Mouse (Mus musculus) heart, postnatal 10 days (tissue): ENCODE measurements around the gene Rgs6. TPM values are rescaled to one million over a fixed set of nuclear protein-coding genes. Genes with fewer than 3 reads are reported as not detected.

Source experiments
- DNase-seq, 2 experiments: peaks; one replicate each; pipeline ENCODE4 v3.0.0; 2021
- intact Hi-C: fragments of 180-260 bp; cut with DNase I; formaldehyde crosslinking; loops from one replicate; pipeline ENCODE4 v1.15.1; 2025
- total RNA-seq, 2 experiments: library from RNA; stranded (reverse); gene quantifications; 2 replicates each; pipeline ENCODE4 v1.2.3; 2021

Gene Rgs6
- 10 to 100 TPM; 17.0 to 17.3 TPM for total RNA-seq

GRCm38 (mm10) chr12:82588017-82588416 lies at the start of gene Rgs6:
TSS of gene Rgs6 (plus strand) at chr12:82588292.
- intact Hi-C loops, result loop anchor here (10.0 kb wide), 1 partner anchor 357 kb away; no protein-coding TSS in a partner anchor
- no peak for DNase-seq

DNA sequence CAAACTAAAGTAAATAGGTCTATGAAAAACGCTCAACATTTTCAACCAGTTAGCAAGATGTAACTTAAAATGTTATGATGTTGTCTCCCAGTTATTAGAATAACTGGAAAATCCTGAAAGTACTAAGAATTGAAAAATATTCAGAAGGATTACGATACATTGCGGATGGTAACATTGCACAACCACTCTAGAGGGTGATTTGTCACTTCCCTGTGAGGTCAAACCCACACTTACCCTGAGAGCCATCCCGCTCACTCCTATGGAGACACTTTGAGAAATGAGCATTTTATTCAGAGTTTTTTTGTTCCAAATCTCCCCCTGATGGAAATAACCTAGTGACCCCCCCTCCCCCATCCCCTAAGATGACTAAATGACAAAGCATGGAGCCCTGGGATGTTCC lies 41.0 kb upstream of the Rgs6 start:
- intact Hi-C loops, result no loop called here
- no peak for DNase-seq

DNA sequence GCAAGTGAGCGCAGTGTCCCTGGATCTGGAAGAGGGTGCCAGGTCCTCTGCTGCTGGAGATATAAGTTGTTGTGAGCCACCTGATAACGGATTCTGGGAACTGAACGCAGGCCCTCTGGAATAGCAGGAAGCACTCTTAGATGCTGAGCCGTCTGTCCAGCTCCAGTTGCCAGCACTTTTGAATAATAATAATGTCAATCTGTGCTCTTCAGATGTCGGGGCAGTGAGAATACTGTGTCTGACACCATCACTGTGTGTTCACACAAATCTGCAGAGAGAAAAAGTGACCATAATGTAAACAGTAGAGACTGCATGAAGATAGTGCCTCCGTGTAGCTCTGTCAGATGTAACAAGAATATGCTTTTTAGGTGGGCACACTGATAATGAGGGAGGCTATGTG lies 38.9 kb upstream of the Rgs6 start:
- intact Hi-C loops, result no loop called here
- DNase-seq, result no peak

DNA sequence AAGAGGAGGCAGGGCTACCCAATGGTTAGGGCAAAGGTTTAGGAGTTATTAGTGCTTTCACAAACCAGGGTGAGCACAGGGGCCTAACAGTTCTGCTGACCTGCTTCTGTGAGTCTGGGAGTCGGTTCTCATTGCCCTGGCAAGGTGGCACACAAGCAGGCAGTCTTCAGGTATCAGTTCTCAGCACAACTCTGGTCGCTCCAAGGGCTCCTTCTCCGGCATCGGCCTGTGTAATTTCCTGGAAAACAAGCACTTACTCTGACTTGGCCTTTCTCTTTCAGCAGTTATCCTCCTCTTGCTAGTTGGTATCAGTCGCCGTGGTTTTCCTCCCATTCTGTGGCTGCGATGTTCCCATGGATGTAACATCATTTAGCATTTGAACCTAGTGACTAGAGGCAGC lies 38.0 kb upstream of the Rgs6 start:
- intact Hi-C loops, result no loop called here
- DNase-seq, result no peak

GRCm38 (mm10) chr12:82552376-82552775 lies 35.7 kb upstream of the Rgs6 start:
- intact Hi-C loops, result no loop called here
- DNase-seq, result no peak

- intact Hi-C loops, result no loop called here
- no peak for DNase-seq
Measured at GRCm38 (mm10) chr12:82562916-82563315, 25.2 kb upstream of the Rgs6 start.

DNA sequence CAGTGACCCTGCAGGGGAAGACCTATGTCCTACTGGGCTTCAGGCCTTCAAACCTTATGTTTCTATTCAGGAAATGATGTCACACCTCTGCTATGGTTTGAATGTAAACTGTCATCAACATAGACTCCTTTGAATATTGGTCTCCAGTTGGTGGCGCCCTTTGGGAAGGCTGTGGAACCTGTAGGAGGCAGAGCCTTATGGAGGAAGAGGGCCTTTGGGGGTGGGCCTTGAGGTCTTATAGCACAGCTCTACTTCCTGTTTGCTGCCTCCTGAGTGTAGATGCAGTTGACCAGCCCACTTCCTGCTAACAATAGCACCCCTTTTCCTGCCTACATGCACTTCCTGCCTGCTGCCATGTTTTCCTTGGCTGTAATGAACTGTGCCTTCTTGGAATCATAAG lies 19.7 kb upstream of the Rgs6 start:
- peak; percentile 3 to 10 for DNase-seq
- intact Hi-C loops, result no loop called here

GRCm38 (mm10) chr12:82572706-82573105 lies 15.4 kb upstream of the Rgs6 start:
- intact Hi-C loops, result no loop called here
- DNase-seq, result no peak

DNA sequence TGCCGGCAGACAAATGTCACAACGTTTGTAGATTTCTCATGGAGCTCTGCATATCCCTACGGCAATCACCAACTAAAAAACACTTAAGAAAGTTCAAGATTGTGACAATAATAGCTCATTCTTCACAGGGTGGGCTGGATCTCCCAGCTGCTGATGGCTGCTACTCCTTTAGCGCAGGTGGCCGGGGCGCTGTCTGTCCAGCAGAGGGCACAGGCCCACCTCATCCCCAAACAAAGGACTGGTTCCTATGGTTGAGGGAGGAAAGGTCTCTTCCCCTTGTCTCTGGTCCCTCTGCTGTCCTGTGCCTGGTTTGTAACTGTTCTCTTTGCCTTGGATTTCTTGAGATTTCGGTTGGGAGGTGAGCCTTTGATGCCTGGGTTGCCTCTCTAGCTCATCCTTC lies 1.5 kb upstream of the Rgs6 start:
- intact Hi-C loops, result loop anchor here (2.0 to 10.0 kb wide), 2 partner anchors 358 to 430 kb away; no protein-coding TSS in a partner anchor
- peak in 1 of 2 experiments; percentile 24 for DNase-seq

DNA sequence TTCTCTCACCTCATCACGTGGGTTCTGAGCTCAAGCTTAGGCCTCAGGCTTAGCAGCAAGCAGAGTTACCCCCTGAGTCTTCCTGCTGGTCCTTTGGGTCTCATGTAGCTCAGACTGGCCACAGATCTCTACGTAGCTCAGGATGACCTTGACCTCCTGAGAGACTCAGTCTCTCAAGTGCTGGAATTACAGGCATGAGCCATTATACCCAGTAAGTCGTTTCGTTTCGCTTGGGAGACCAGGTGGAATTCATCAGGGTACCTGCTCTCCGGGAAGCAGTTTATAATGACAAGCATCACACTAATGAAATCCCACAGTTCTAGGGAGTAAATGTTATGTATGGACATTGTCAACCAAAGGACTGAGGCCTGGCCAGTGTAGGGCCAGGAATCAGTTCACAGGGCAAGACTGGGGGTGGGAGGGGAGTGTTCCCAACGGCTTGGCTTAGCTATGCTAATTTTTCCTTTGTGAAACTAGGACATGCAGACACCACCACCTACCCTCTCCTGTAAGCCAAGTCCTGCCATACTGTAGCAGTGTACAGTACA lies 670 bp upstream of the Rgs6 start:
- intact Hi-C loops, result loop anchor here (2.0 to 10.0 kb wide), 2 partner anchors 357 to 429 kb away; no protein-coding TSS in a partner anchor
- no peak for DNase-seq

GRCm38 (mm10) chr12:82588846-82589630 lies 946 bp downstream of the Rgs6 start:
- DNase-seq, result no peak
- intact Hi-C loops, result loop anchor here (10.0 kb wide), 1 partner anchor 356 kb away; no protein-coding TSS in a partner anchor

DNA sequence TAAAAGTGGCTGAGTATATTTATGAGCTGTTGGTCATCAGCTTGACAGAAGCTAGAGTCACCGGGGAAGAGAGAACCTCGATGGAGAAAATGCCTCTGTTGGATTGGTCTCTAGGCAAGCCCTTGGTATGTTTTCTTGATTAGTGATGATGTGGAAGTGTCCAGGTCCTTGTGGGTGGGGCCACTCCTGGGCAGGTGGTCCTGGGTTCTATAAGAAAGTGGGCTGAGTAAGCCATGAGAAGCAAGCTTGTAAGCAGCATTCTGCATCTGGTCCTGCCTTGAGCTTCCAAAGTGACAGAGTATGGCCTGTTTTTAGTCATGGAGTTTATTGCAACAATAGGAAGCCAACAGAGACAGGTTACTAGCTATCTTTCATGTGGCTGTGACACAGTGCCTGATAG lies 10.9 kb downstream of the Rgs6 start:
- DNase-seq, result no peak
- intact Hi-C loops, result no loop called here

GRCm38 (mm10) chr12:82600406-82600805 lies 12.3 kb downstream of the Rgs6 start:
- intact Hi-C loops, result loop anchor here (5.0 kb wide), 1 partner anchor 177 kb away; no protein-coding TSS in a partner anchor

DNA sequence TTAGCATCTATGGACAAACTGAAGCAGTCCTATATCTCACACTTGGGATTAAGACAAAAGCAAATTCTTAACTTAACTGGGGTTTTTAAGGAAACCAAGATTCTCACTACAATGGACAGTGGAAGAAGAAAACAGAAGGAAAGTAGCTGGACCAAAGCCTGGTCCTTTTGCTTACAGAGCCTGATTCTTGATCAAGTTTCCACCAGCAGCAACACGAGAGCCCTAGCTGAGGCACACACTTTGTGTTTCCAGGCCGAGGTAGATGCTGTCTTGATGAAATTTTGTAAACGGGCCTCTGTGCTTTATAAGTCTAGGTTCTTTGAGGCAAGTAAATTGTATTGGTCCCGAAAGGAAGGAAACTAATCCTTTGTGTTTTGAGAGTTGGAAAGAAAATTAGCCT lies 14.7 kb downstream of the Rgs6 start:
- intact Hi-C loops, result loop anchor here (5.0 kb wide), 1 partner anchor 174 kb away; no protein-coding TSS in a partner anchor
- no peak for DNase-seq

More at GRCm38 (mm10) chr12:82600406-82600805, 12.3 kb downstream of the Rgs6 start:
- DNase-seq, result no peak

GRCm38 (mm10) chr12:82603308-82603707 lies 15.2 kb downstream of the Rgs6 start:
- intact Hi-C loops, result loop anchor here (5.0 kb wide), 1 partner anchor 174 kb away; no protein-coding TSS in a partner anchor
- no peak for DNase-seq

- intact Hi-C loops, result loop anchor here (5.0 kb wide), 1 partner anchor 173 kb away; no protein-coding TSS in a partner anchor
- DNase-seq, result no peak
Measured at GRCm38 (mm10) chr12:82603979-82604378, 15.9 kb downstream of the Rgs6 start.

DNA sequence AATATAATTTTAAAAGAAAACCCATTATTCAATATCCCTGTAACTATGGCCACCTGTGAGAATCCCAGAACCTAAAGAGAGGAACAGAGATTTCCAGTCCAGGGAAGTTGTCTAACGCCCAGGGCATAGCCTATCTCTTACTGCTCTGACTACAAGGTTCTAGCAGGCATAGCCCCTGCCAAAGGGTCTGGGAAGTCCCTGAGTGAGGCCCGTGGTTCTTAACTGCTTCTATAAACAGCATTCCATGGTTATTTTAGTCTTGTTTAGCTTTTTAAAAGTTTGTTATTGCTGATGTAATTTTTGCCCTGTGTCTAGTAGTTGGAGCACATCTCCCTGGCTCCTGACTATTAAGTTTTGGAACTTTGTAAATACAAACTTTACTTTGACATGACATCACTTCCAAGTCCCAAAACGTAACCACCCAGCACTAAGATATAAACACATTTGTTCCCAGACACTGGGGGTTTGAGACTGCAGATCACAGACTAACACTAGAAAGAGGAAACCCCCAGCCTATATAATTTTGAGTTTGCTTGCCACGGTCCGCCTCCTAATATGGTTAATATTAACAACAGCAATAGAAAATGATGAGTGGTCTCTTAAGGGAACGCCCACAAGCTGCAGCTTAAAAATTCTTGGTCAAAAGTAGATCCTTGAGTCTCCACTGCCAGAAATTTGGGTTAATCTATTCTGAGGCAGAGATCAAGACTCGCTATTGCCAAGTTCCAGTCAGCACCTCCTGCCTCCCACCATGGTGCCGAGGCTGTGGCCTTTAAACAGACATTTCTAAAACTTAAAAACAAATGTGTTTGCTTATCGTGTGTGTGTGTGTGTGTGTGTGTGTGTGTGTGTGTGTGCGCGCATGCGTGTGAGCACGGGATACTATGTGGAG lies 24.9 kb downstream of the Rgs6 start:
- peak; percentile 59 to 66 for DNase-seq
- intact Hi-C loops, result loop anchor here (10.0 kb wide), 2 partner anchors 118 to 402 kb away; no protein-coding TSS in a partner anchor

DNA sequence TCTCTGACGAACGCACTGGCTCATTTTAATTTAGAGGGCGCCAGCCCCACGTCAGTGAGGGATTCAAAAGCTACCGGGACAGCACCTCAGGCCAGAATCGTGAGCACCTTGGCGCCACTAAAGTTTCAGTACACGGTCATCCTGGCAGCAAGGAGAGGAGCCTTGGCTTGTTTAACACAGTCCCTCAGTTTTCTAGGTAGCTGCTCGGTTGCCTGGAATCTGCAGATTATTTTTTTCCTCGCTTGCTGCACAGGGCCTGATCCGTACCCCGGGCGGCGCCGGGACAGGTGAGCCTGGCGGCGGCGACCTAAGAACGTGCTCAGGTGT lies 28.4 kb downstream of the Rgs6 start:
- intact Hi-C loops, result loop anchor here (10.0 kb wide), 2 partner anchors 122 to 398 kb away; no protein-coding TSS in a partner anchor
- DNase-seq, result peak; percentile 21 to 27

GRCm38 (mm10) chr12:82616813-82617681 lies 29.0 kb downstream of the Rgs6 start:
- intact Hi-C loops, result loop anchor here (10.0 kb wide), 2 partner anchors 122 to 398 kb away; no protein-coding TSS in a partner anchor
- DNase-seq, result peak; percentile 57 to 61
